Mouse (Mus musculus) ES-E14 (cell line): Measurements from ENCODE around the gene Ube2d3.
A peak's percentile ranks its signal among the peaks of the same experiment; 100 is the strongest.

ENCODE experiments used
- HCFC1 ChIP-seq: IDR thresholded peaks from 2 replicates; pipeline ENCODE4 v1.6.1; 2012; ENCODE audit warnings: low read length, inconsistent platforms, borderline replicate concordance; ENCODE audit not compliant: insufficient read depth
- ZC3H11A ChIP-seq: IDR thresholded peaks from 2 replicates; pipeline ENCODE4 v1.6.1; 2012; ENCODE audit warnings: low read depth, mild to moderate bottlenecking, inconsistent platforms, low read length, borderline replicate concordance

- peak; percentile 51; the same call in 1 of the 2 replicates for TF ChIP-seq ZC3H11A
- TF ChIP-seq HCFC1, result no peak
These were observed 35.7 kb upstream of the Ube2d3 start for GRCm38 (mm10) chr3:135402201-135402658.
